Mouse (Mus musculus): ENCODE measurements around the gene Olfr1153. TPM values are rescaled to one million over a fixed set of nuclear protein-coding genes. Genes with fewer than 3 reads are reported as not detected.

Gene Olfr1153
- not detected in 2 replicates for polyA plus RNA-seq (2012; rRNA removed)

GRCm38 (mm10) chr2:87894662-87895061, at the start of gene Olfr1153:
Olfr1153 (plus strand) TSS chr2:87894962.

GRCm38 (mm10) chr2:87855562-87855961, 39.2 kb upstream of the Olfr1153 start, which contains the start of gene Olfr1151:
Olfr1151 (plus strand) TSS chr2:87855862.

GRCm38 (mm10) chr2:87866192-87866591, 28.6 kb upstream of the Olfr1153 start, which contains the start of gene Olfr1152:
Olfr1152 (plus strand) TSS chr2:87866492.

GRCm38 (mm10) chr2:87905066-87905465, 10.3 kb downstream of the Olfr1153 start, which contains the start of gene Olfr1154:
Olfr1154 (minus strand) TSS chr2:87905166.

GRCm38 (mm10) chr2:87945037-87945436, 50.3 kb downstream of the Olfr1153 start, which contains the start of gene Olfr1155:
Olfr1155 (minus strand) TSS chr2:87945137.

Other genes with a start within 250 kb of the Olfr1153 start
- not detected in 2 replicates for gene Olfr1133, start 247.6 kb upstream of the Olfr1153 start, polyA plus RNA-seq (2012; rRNA removed)
- not detected in 2 replicates for gene Olfr1134, start 236.5 kb upstream of the Olfr1153 start, polyA plus RNA-seq (2012; rRNA removed)
- not detected in 2 replicates for gene Olfr1135, start 221.3 kb upstream of the Olfr1153 start, polyA plus RNA-seq (2012; rRNA removed)
- gene Olfr1136, start 201.0 kb upstream of the Olfr1153 start, polyA plus RNA-seq (2012; rRNA removed): not detected in 2 replicates
- not detected in 2 replicates for gene Olfr1137, start 181.8 kb upstream of the Olfr1153 start, polyA plus RNA-seq (2012; rRNA removed)
- not detected in 2 replicates for gene Olfr1138, start 155.0 kb upstream of the Olfr1153 start, polyA plus RNA-seq (2012; rRNA removed)
- gene Olfr1140, start 151.2 kb upstream of the Olfr1153 start, polyA plus RNA-seq (2012; rRNA removed): not detected in 2 replicates
- gene Olfr1141, start 141.0 kb upstream of the Olfr1153 start, polyA plus RNA-seq (2012; rRNA removed): not detected in 2 replicates
- not detected in 2 replicates for gene Olfr152, start 115.5 kb upstream of the Olfr1153 start, polyA plus RNA-seq (2012; rRNA removed)
- not detected in 2 replicates for gene Olfr1143, start 94.4 kb upstream of the Olfr1153 start, polyA plus RNA-seq (2012; rRNA removed)
- not detected in 2 replicates for gene Olfr1145, start 85.1 kb upstream of the Olfr1153 start, polyA plus RNA-seq (2012; rRNA removed)
- gene Olfr1148, start 64.4 kb upstream of the Olfr1153 start, polyA plus RNA-seq (2012; rRNA removed): not detected in 2 replicates
- gene Olfr1150-ps1, start 51.0 kb upstream of the Olfr1153 start, polyA plus RNA-seq (2012; rRNA removed): not detected in 2 replicates
- not detected in 2 replicates for gene Olfr1151, start 39.1 kb upstream of the Olfr1153 start, polyA plus RNA-seq (2012; rRNA removed)
- gene Olfr1152, start 28.5 kb upstream of the Olfr1153 start, polyA plus RNA-seq (2012; rRNA removed): not detected in 2 replicates
- gene Olfr1154, start 10.2 kb downstream of the Olfr1153 start, polyA plus RNA-seq (2012; rRNA removed): not detected in 2 replicates
- not detected in 2 replicates for gene Olfr1155, start 50.2 kb downstream of the Olfr1153 start, polyA plus RNA-seq (2012; rRNA removed)
- not detected in 2 replicates for gene Olfr1156, start 58.1 kb downstream of the Olfr1153 start, polyA plus RNA-seq (2012; rRNA removed)
- not detected in 2 replicates for gene Olfr1157, start 73.3 kb downstream of the Olfr1153 start, polyA plus RNA-seq (2012; rRNA removed)
- gene Olfr74, start 79.7 kb downstream of the Olfr1153 start, polyA plus RNA-seq (2012; rRNA removed): not detected in 2 replicates
- not detected in 2 replicates for gene Olfr1158, start 95.2 kb downstream of the Olfr1153 start, polyA plus RNA-seq (2012; rRNA removed)
- gene Olfr1160, start 113.3 kb downstream of the Olfr1153 start, polyA plus RNA-seq (2012; rRNA removed): not detected in 2 replicates
- gene Olfr1161, start 127.8 kb downstream of the Olfr1153 start, polyA plus RNA-seq (2012; rRNA removed): not detected in 2 replicates
- not detected in 2 replicates for gene Olfr73, start 142.7 kb downstream of the Olfr1153 start, polyA plus RNA-seq (2012; rRNA removed)
- gene Olfr1162, start 156.2 kb downstream of the Olfr1153 start, polyA plus RNA-seq (2012; rRNA removed): not detected in 2 replicates
- gene Olfr1163, start 176.9 kb downstream of the Olfr1153 start, polyA plus RNA-seq (2012; rRNA removed): not detected in 2 replicates
- gene Olfr1164, start 199.0 kb downstream of the Olfr1153 start, polyA plus RNA-seq (2012; rRNA removed): not detected in 2 replicates
- not detected in 2 replicates for gene Olfr1166, start 233.3 kb downstream of the Olfr1153 start, polyA plus RNA-seq (2012; rRNA removed)

Data from liver, embryonic 18 days (tissue).